Mouse (Mus musculus): ENCODE measurements around the gene Syt8. TPM values are rescaled to one million over a fixed set of nuclear protein-coding genes. Genes with fewer than 3 reads are reported as not detected.

Gene Syt8
- polyA plus RNA-seq, 1 experiment from 2014 or later = 0.60 TPM

DNA sequence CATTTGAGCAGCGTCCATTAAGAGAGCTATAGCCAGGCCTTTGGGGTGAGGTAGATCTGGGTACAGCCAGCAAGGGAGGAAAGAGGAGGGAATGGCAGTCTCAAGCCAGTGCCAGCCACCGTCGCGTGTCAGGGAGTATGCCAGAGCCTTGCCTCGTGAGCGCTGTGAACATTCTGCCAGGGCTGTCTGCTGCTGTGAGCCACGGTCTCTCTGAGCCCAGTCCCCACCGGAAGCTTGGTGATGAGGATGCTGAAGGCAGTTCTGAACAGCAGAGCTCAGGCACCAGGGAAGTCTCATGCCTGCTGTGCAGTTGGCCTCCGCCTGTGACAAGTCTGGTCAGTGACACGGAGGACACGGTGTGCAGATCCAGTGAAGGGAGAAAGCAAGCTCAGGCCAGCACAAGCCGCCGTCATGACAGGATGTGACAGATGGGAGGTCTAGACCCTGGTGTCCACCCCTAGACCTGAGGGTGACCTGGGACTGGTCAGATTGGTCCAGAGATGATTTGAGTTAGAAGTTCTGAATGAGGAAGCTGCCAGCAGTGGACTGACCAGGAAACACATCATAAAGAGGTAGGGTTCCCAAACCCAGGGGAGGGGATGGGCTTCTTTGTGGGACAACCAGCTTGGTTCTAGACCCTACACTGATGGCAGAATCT is 42.3 kb downstream of the Syt8 start:
- H3K9me3 ChIP-seq = no peaks in the 10 kb centered on the region
- no peak overlapping the region for H3K4me3 ChIP-seq (replicated peaks)
- no peak overlapping the region; the same call in 1 of the 2 replicates for H3K27ac ChIP-seq
- peaks cover 53% of the 10 kb centered on the region for H3K4me1 ChIP-seq (replicated peaks)
- ATAC-seq (ENCODE audit: insufficient number of reproducible peaks, insufficient read depth, low FRiP score, low TSS enrichment, low read depth) = no peak
- H3K4me2 ChIP-seq = no peak overlapping the region
- H3K36me3 ChIP-seq = no peaks in the 10 kb centered on the region
- H3K9ac ChIP-seq (replicated peaks) = no peak overlapping the region
- no peaks in the 10 kb centered on the region for H3K27me3 ChIP-seq
- 82% methylated on average over 13 of the region's 13 CpGs for WGBS

- Histone ChIP-seq H3K4me3 (replicated peaks) (no peak overlapping the region), H3K27ac (no peak overlapping the region), H3K9me3 (no peaks in the 10 kb centered on the region), H3K36me3 (no peaks in the 10 kb centered on the region), H3K27me3 (no peaks in the 10 kb centered on the region), H3K4me1 (replicated peaks) (peaks cover 53% of the 10 kb centered on the region), H3K4me2 (no peak overlapping the region), H3K9ac (replicated peaks) (no peak overlapping the region)
- ATAC-seq (ENCODE audit: insufficient number of reproducible peaks, insufficient read depth, low FRiP score, low TSS enrichment, low read depth) = no peak
- 85% methylated on average over 6 of the region's 6 CpGs for WGBS
Measured at GRCm38 (mm10) chr7:142478001-142478400, 43.4 kb downstream of the Syt8 start.

DNA sequence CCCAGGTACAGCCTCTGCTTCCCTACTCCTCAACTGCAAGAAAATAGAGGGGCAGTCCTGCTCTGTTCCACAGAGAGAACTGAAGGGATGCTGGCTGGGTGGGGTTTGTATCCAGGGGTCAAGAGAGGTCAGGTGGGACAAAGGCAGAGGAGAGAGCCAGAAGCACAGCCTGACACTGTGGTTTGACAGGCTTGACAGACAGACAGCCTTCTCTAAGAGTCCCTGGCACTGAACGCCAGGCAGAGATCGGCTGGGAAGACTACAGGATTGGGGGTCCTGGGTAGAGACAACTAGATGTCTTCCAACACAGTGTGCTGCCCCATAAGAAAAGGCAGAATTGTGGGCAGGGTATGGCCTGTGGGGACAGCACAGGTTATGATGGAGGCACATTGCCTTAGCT is 43.9 kb downstream of the Syt8 start:
- Histone ChIP-seq H3K4me1 (replicated peaks) (peaks cover 54% of the 10 kb centered on the region), H3K27me3 (no peaks in the 10 kb centered on the region), H3K9ac (replicated peaks) (no peak overlapping the region), H3K9me3 (no peaks in the 10 kb centered on the region), H3K4me2 (no peak overlapping the region), H3K36me3 (no peaks in the 10 kb centered on the region), H3K4me3 (replicated peaks) (no peak overlapping the region), H3K27ac (0 out of 2 replicates have a peak overlapping the region, but pooled peaks have one; percentile 4)
- 81% methylated on average over 2 of the region's 2 CpGs for WGBS
- ATAC-seq (ENCODE audit: insufficient number of reproducible peaks, insufficient read depth, low FRiP score, low TSS enrichment, low read depth) = no peak

GRCm38 (mm10) chr7:142479307-142479706 is 44.7 kb downstream of the Syt8 start:
- Histone ChIP-seq H3K4me3 (replicated peaks) (no peak overlapping the region), H3K9me3 (no peaks in the 10 kb centered on the region), H3K27me3 (no peaks in the 10 kb centered on the region), H3K4me1 (replicated peaks) (peaks cover 60% of the 10 kb centered on the region), H3K36me3 (no peaks in the 10 kb centered on the region), H3K27ac (0 out of 2 replicates have a peak overlapping the region, but pooled peaks have one; percentile 98), H3K9ac (replicated peaks) (no peak overlapping the region), H3K4me2 (no peak overlapping the region)
- no peak for ATAC-seq (ENCODE audit: insufficient number of reproducible peaks, insufficient read depth, low FRiP score, low TSS enrichment, low read depth)

- peak overlapping the region; percentile 98; the same call in 1 of the 2 replicates for H3K27ac ChIP-seq
- H3K9ac ChIP-seq (replicated peaks) = no peak overlapping the region
- no peaks in the 10 kb centered on the region for H3K36me3 ChIP-seq
- no peaks in the 10 kb centered on the region for H3K27me3 ChIP-seq
- no peak overlapping the region for H3K4me2 ChIP-seq
- peaks cover 60% of the 10 kb centered on the region for H3K4me1 ChIP-seq (replicated peaks)
- H3K9me3 ChIP-seq = no peaks in the 10 kb centered on the region
- ATAC-seq (ENCODE audit: insufficient number of reproducible peaks, insufficient read depth, low FRiP score, low TSS enrichment, low read depth) = no peak
- no peak overlapping the region for H3K4me3 ChIP-seq (replicated peaks)
- 86% methylated on average over 3 of the region's 3 CpGs for WGBS
Measured at GRCm38 (mm10) chr7:142479886-142480285, 45.2 kb downstream of the Syt8 start.

- WGBS = 90% methylated on average over 3 of the region's 3 CpGs
- Histone ChIP-seq H3K36me3 (no peaks in the 10 kb centered on the region), H3K9me3 (no peaks in the 10 kb centered on the region), H3K27me3 (no peaks in the 10 kb centered on the region), H3K4me3 (replicated peaks) (no peak overlapping the region), H3K9ac (replicated peaks) (0 out of 2 replicates have a peak overlapping the region, but pooled peaks have one; percentile 63), H3K27ac (peak overlapping the region; percentile 98), H3K4me2 (0 out of 2 replicates have a peak overlapping the region, but pooled peaks have one; percentile 54), H3K4me1 (replicated peaks) (peaks cover 63% of the 10 kb centered on the region)
- ATAC-seq (ENCODE audit: insufficient number of reproducible peaks, insufficient read depth, low FRiP score, low TSS enrichment, low read depth) = no peak
Measured at GRCm38 (mm10) chr7:142480661-142481060, 46.0 kb downstream of the Syt8 start.

DNA sequence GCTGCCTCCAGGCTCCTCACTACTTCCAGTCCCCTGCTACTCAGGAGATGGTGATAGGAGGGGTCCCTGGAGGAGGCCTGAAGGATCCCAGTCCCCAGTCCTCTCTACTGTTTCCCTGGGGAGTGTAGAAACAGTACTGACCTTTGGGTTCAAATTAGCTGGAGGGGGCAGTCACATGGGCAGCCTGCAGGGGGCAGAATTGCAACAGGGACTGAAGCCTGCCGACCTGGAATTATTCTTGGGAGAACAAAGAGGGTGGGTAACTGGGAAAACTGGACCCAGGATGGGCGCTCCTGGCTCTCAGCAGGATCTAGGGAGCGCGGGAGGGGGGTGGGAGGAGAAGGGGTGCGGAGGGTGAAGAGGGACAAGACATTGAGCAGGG is 46.5 kb downstream of the Syt8 start:
- H3K4me1 ChIP-seq (replicated peaks) = peaks cover 68% of the 10 kb centered on the region
- H3K9ac ChIP-seq (replicated peaks) = peak overlapping the region; percentile 63
- 5% methylated on average over 5 of the region's 5 CpGs for WGBS
- H3K9me3 ChIP-seq = no peaks in the 10 kb centered on the region
- peak overlapping the region; percentile 98 for H3K27ac ChIP-seq
- no peak for ATAC-seq (ENCODE audit: insufficient number of reproducible peaks, insufficient read depth, low FRiP score, low TSS enrichment, low read depth)
- H3K27me3 ChIP-seq = no peaks in the 10 kb centered on the region
- peak overlapping the region; percentile 25; the same call in 1 of the 2 replicates for H3K4me3 ChIP-seq (replicated peaks)
- peak overlapping the region; percentile 54 for H3K4me2 ChIP-seq
- no peaks in the 10 kb centered on the region for H3K36me3 ChIP-seq

DNA sequence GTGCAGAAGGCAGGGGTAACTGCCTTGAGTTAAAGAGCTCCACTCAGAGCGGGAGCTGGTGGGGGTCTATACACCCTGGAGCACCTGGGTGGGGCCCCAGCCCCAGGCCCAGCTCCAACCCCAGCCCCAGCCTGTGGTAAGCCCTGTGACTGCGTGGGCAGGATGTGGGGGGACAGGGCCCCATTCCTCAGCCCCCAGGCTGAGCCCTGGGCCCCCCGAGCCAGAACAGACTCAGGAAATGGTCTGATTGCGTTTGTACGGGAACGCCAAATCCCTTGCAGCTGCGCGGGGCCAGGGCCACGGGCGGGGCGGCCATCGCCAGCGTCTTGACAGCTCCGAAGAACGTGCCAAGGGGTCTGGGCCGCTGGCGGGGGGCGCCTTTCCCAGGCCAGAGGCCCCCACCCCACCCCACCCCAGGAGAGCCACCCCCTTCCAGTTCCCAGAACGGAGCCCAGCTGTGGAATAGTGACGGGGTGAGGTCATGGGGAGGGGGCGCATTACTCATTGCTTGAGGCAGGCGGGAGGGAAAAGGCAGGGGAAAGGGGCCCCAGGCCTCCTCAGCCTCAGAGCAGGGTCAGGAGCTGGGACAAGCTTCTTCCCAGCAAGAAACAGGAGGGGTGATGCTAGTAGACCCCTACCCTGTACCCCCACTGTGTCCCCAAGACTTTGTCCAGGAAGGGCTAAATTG is 47.1 kb downstream of the Syt8 start:
- Histone ChIP-seq H3K36me3 (no peaks in the 10 kb centered on the region), H3K4me3 (replicated peaks) (peak overlapping the region; percentile 25), H3K4me1 (replicated peaks) (peaks cover 73% of the 10 kb centered on the region), H3K27ac (peak overlapping the region; percentile 98), H3K27me3 (no peaks in the 10 kb centered on the region), H3K4me2 (peak overlapping the region; percentile 54), H3K9me3 (no peaks in the 10 kb centered on the region), H3K9ac (replicated peaks) (peak overlapping the region; percentile 63)
- peak; percentile 87 for ATAC-seq (ENCODE audit: insufficient number of reproducible peaks, insufficient read depth, low FRiP score, low TSS enrichment, low read depth)
- WGBS = 1% methylated on average over 22 of the region's 22 CpGs

GRCm38 (mm10) chr7:142482256-142482609 is 47.6 kb downstream of the Syt8 start:
- Histone ChIP-seq H3K9ac (replicated peaks) (peak overlapping the region; percentile 63; the same call in 1 of the 2 replicates), H3K27ac (peak overlapping the region; percentile 98), H3K4me3 (replicated peaks) (peak overlapping the region; percentile 25; the same call in 1 of the 2 replicates), H3K36me3 (no peaks in the 10 kb centered on the region), H3K4me1 (replicated peaks) (peaks cover 75% of the 10 kb centered on the region), H3K9me3 (no peaks in the 10 kb centered on the region), H3K4me2 (peak overlapping the region; percentile 54), H3K27me3 (no peaks in the 10 kb centered on the region)
- WGBS = 5% methylated on average over 6 of the region's 6 CpGs
- ATAC-seq (ENCODE audit: insufficient number of reproducible peaks, insufficient read depth, low FRiP score, low TSS enrichment, low read depth) = peak; percentile 4

GRCm38 (mm10) chr7:142483136-142483535 is 48.5 kb downstream of the Syt8 start:
- H3K4me3 ChIP-seq (replicated peaks) = no peak overlapping the region
- peak overlapping the region; percentile 98 for H3K27ac ChIP-seq
- peaks cover 84% of the 10 kb centered on the region for H3K4me1 ChIP-seq (replicated peaks)
- H3K9me3 ChIP-seq = no peaks in the 10 kb centered on the region
- H3K4me2 ChIP-seq = 0 out of 2 replicates have a peak overlapping the region, but pooled peaks have one; percentile 54
- 0 out of 2 replicates have a peak, but pooled peaks have one; percentile 4 for ATAC-seq (ENCODE audit: insufficient number of reproducible peaks, insufficient read depth, low FRiP score, low TSS enrichment, low read depth)
- WGBS = 24% methylated on average over 11 of the region's 11 CpGs
- H3K9ac ChIP-seq (replicated peaks) = no peak overlapping the region; the same call in 1 of the 2 replicates
- no peaks in the 10 kb centered on the region for H3K27me3 ChIP-seq
- no peaks in the 10 kb centered on the region for H3K36me3 ChIP-seq

- H3K27me3 ChIP-seq = no peaks in the 10 kb centered on the region
- no peak overlapping the region for H3K4me3 ChIP-seq (replicated peaks)
- no peak for ATAC-seq (ENCODE audit: insufficient number of reproducible peaks, insufficient read depth, low FRiP score, low TSS enrichment, low read depth)
- 0 out of 2 replicates have a peak overlapping the region, but pooled peaks have one; percentile 12 for H3K9ac ChIP-seq (replicated peaks)
- 72% methylated on average over 12 of the region's 12 CpGs for WGBS
- H3K4me1 ChIP-seq (replicated peaks) = peaks cover 90% of the 10 kb centered on the region
- no peak overlapping the region for H3K4me2 ChIP-seq
- peaks cover 13% of the 10 kb centered on the region for H3K36me3 ChIP-seq
- H3K27ac ChIP-seq = peak overlapping the region; percentile 98
- no peaks in the 10 kb centered on the region for H3K9me3 ChIP-seq
Measured at GRCm38 (mm10) chr7:142484780-142485179, 50.1 kb downstream of the Syt8 start.

Data from limb, embryonic 12.5 days (tissue).